Mouse (Mus musculus) lung, embryonic 14.5 days (tissue): Measurements from ENCODE around the gene Itpr2. TPM values are rescaled to one million over a fixed set of nuclear protein-coding genes. Genes with fewer than 3 reads are reported as not detected.
A peak's percentile ranks its signal among the peaks of the same experiment; 100 is the strongest.

Experiments used
- ATAC-seq: fragments of 200-750 bp; cut with Nextera tagmentation; 2 replicates; pipeline ENCODE4 v1.8.0; 2017; ENCODE audit warnings: mild to moderate bottlenecking, moderate TSS enrichment, moderate library complexity; ENCODE audit not compliant: insufficient read depth
- DNase-seq: peaks from one replicate; pipeline ENCODE4 v3.0.0-alpha.2; 2015
- H3K27ac ChIP-seq: fragments of 300-500 bp; sonication (generic); 2 replicates; pipeline ENCODE4 v1.5.1; 2014; ENCODE audit warnings: low read depth, mild to moderate bottlenecking, moderate library complexity
- H3K27me3 ChIP-seq: fragments of 300-500 bp; sonication (generic); 2 replicates; pipeline ENCODE4 v1.6.1; 2014; ENCODE audit warnings: low read length, control low read depth; ENCODE audit not compliant: insufficient read depth
- H3K36me3 ChIP-seq: fragments of 300-500 bp; sonication (generic); 2 replicates; pipeline ENCODE4 v1.6.1; 2014; ENCODE audit warnings: control low read depth; ENCODE audit not compliant: insufficient read depth
- H3K4me1 ChIP-seq: fragments of 300-500 bp; sonication (generic); 2 replicates; pipeline ENCODE4 v1.6.1; 2014; ENCODE audit warnings: antibody characterized with exemption, control low read depth; ENCODE audit not compliant: insufficient read depth
- H3K4me2 ChIP-seq: fragments of 300-500 bp; sonication (generic); 2 replicates; pipeline ENCODE4 v1.6.1; 2014; ENCODE audit warnings: mild to moderate bottlenecking
- H3K4me3 ChIP-seq: fragments of 300-500 bp; sonication (generic); 2 replicates; pipeline ENCODE4 v1.5.1; 2014; ENCODE audit warnings: low read depth, low read length
- H3K9ac ChIP-seq: fragments of 300-500 bp; sonication (generic); 2 replicates; pipeline ENCODE4 v1.6.1; 2014
- H3K9me3 ChIP-seq: fragments of 300-500 bp; sonication (generic); 2 replicates; pipeline ENCODE4 v1.6.1; 2016; ENCODE audit warnings: low read depth, low read length, control low read depth
- CTCF ChIP-seq: IDR thresholded peaks from 2 replicates; pipeline ENCODE4 v1.5.1; 2016; ENCODE audit warnings: antibody characterized with exemption, low read depth
- WGBS: fragments of 180-500 bp; shearing (Covaris S2); extraction: QIAGEN DNeasy Blood & Tissue Kit; methylation state at CpG from one replicate; pipeline ENCODE4 v1.1.7; 2014; 5-methylcytosine and 5-hydroxymethylcytosine counted together
- polyA plus RNA-seq: library from polyadenylated mRNA; unstranded; fragments of >200 nt; fragmentation: Nextera tagmentation; extraction: Ambion mirVana; gene quantifications from 2 replicates; pipeline ENCODE4 v1.2.1, GENCODE M21; 2014

Itpr2 gene
- polyA plus RNA-seq, 1 experiment from 2014 or later, result 13.1 TPM

DNA sequence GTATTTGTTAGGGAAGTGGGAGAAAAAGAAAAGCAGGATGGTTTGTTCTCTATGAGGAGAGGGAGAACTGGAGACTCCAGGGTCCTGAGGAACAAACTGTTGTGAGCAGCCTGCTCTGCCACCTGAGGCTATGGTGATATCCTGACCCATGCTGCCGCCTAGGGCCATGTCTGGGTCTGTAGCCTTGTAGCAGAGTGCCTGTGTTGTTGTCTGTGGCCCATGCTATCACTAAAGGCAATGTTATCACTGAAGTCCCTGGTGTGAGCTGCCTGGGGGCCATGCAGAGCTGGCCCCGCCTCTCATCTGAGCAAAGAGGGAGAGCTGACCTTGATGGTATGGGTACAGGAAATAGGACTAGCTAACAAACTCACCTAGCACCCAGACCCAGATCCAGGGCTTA is 7.9 kb upstream of the Itpr2 start:
- Histone ChIP-seq H3K36me3 (no peaks in the 10 kb centered on the region), H3K27me3 (no peaks in the 10 kb centered on the region), H3K4me2 (no peak overlapping the region), H3K9me3 (no peaks in the 10 kb centered on the region), H3K9ac (no peak overlapping the region), H3K4me1 (peaks cover 8% of the 10 kb centered on the region), H3K4me3 (no peak overlapping the region), H3K27ac (no peak overlapping the region)
- DNase-seq, result no peak
- 85% methylated on average over 2 of the region's 2 CpGs for WGBS
- TF ChIP-seq CTCF, result no peak
- ATAC-seq, result no peak

DNA sequence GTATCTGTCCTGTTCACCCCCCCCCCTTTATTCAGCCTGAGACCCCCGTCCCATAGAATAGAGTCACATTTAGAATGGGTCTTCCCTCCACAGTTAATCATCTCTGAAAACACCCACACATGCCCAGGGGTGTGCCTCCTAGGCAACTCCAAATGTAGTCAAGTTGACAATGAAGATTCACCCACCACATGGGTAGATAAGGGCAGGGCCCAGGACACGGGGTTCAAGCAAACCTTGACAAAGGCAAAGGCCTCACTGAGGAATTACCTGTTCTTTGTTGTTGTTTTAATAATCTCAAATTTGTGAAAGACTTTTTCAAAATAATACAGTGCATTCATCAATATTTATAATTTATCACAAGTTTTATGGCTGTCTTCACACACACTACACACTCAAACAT is 2.4 kb upstream of the Itpr2 start:
- Histone ChIP-seq H3K36me3 (no peaks in the 10 kb centered on the region), H3K9me3 (no peaks in the 10 kb centered on the region), H3K27ac (no peak overlapping the region), H3K4me3 (no peak overlapping the region), H3K9ac (no peak overlapping the region), H3K4me2 (no peak overlapping the region), H3K4me1 (peaks cover 4% of the 10 kb centered on the region; the same call in 1 of the 2 replicates), H3K27me3 (no peaks in the 10 kb centered on the region)
- no peak for TF ChIP-seq CTCF
- DNase-seq, result no peak
- ATAC-seq, result no peak
- WGBS, result 75% methylated on average over 2 of the region's 2 CpGs

DNA sequence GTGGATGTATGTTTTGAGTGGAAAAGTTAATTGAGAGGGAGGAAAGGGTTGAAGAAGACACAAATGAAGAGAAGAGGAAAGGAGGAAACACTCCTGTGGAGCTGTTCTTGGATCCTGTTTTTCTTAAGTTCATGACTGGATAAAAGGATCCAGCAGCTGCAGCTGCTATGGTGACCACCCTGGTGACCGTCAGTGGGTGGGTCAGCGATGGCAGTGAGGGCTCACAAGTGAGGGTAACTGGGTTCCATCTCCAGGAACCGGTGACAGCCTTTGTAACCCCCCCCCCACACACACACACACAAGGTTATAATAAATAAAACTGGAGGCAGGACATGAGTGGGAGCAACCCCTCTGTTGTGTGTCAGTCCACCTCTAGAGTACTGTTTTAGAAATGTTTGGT is 833 bp upstream of the Itpr2 start:
- no peak for TF ChIP-seq CTCF
- H3K4me1 ChIP-seq, result peaks cover 4% of the 10 kb centered on the region; the same call in 1 of the 2 replicates
- peak overlapping the region; percentile 70 for H3K4me3 ChIP-seq
- ATAC-seq (no peak), DNase-seq (no peak)
- H3K27ac ChIP-seq, result no peak overlapping the region
- H3K36me3 ChIP-seq, result no peaks in the 10 kb centered on the region
- no peaks in the 10 kb centered on the region for H3K9me3 ChIP-seq
- peak overlapping the region; percentile 66; the same call in 1 of the 2 replicates for H3K9ac ChIP-seq
- H3K27me3 ChIP-seq, result no peaks in the 10 kb centered on the region
- WGBS, result 36% methylated on average over 3 of the region's 3 CpGs
- H3K4me2 ChIP-seq, result peak overlapping the region; percentile 96

DNA sequence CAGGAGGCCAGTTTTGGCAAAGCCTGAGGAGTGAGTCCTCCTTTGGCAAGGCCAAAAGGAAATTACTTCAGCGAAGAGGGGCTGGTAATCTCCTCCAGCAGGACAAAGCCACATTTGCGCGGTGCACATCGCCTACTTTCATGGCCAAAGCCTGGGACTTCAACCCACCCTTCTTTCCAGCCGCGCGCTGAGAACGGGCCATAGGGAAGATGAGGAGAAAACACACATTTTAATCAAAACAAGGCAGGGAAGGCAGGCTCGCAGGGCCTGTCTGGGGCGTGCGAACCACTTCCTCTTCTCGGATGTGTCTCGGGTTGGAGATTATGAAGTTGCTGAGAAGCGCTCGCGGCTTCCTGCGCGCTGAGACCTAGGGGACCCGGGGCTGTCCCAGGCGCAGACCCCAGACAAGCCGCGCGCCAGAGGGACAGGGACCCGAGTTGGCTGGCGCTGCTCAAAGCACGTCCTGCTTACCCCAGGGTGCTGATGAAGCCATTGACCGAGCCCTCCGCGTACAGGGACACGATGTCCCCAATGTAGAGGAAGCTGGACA is 632 bp downstream of the Itpr2 start:
- Histone ChIP-seq H3K4me2 (peak overlapping the region; percentile 96), H3K9ac (peak overlapping the region; percentile 66), H3K27ac (peak overlapping the region; percentile 51), H3K27me3 (no peaks in the 10 kb centered on the region), H3K4me1 (peaks cover 4% of the 10 kb centered on the region; the same call in 1 of the 2 replicates), H3K4me3 (peak overlapping the region; percentile 70), H3K9me3 (no peaks in the 10 kb centered on the region), H3K36me3 (no peaks in the 10 kb centered on the region)
- TF ChIP-seq CTCF, result no peak
- ATAC-seq (peak; percentile 56), DNase-seq (peak; percentile 71)
- 1% methylated on average over 30 of the region's 30 CpGs for WGBS

DNA sequence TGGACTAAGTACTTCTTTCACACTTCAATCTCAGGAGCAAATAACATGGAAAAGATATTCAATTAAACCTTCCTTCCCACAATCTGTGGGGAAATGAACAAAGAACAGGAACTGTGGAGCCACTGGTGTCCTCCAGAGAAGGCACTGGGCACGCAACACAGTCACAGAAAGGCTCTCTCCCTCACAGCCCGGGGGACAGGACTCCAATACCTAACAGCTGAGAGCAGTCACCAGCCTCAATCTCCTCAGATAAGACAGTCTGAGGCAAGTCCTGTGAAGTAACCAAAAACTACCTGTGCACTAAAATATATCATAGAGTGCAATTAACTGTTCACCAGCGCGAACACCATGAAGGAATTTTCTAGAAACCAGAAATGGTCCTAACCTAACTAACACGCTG is 1.3 kb downstream of the Itpr2 start:
- H3K4me2 ChIP-seq, result peak overlapping the region; percentile 96
- no peak overlapping the region; the same call in 1 of the 2 replicates for H3K27ac ChIP-seq
- no peak for ATAC-seq
- H3K4me1 ChIP-seq, result peaks cover 4% of the 10 kb centered on the region; the same call in 1 of the 2 replicates
- no peak for TF ChIP-seq CTCF
- 62% methylated on average over 5 of the region's 5 CpGs for WGBS
- H3K9me3 ChIP-seq, result no peaks in the 10 kb centered on the region
- no peak for DNase-seq
- H3K4me3 ChIP-seq, result peak overlapping the region; percentile 70
- no peak overlapping the region for H3K9ac ChIP-seq
- H3K36me3 ChIP-seq, result no peaks in the 10 kb centered on the region
- no peaks in the 10 kb centered on the region for H3K27me3 ChIP-seq

DNA sequence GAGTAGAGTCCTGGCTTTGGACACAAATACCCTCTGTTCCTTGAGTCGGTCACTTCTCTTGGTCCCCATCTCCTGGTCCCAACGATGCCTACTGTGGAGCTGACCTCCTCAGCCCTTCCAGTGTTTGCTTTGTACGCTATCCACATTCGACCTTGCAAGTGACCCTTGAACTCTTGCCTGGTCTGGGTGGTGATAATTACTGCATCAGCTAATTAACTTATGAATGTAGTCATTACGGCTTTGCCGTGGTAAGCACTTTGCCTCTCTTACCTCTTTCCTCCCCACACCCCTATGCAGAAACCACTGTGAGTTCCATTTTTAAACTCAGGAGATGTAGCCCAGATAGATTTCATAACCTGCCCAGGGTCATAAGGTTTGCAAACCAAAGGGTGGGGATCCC is 1.8 kb downstream of the Itpr2 start:
- H3K4me1 ChIP-seq, result peaks cover 4% of the 10 kb centered on the region; the same call in 1 of the 2 replicates
- H3K27me3 ChIP-seq, result no peaks in the 10 kb centered on the region
- no peak for DNase-seq
- no peaks in the 10 kb centered on the region for H3K36me3 ChIP-seq
- no peak overlapping the region for H3K27ac ChIP-seq
- no peaks in the 10 kb centered on the region for H3K9me3 ChIP-seq
- no peak overlapping the region for H3K4me3 ChIP-seq
- ATAC-seq, result no peak
- 65% methylated on average over 6 of the region's 6 CpGs for WGBS
- no peak for TF ChIP-seq CTCF
- H3K4me2 ChIP-seq, result peak overlapping the region; percentile 96; the same call in 1 of the 2 replicates
- H3K9ac ChIP-seq, result no peak overlapping the region

DNA sequence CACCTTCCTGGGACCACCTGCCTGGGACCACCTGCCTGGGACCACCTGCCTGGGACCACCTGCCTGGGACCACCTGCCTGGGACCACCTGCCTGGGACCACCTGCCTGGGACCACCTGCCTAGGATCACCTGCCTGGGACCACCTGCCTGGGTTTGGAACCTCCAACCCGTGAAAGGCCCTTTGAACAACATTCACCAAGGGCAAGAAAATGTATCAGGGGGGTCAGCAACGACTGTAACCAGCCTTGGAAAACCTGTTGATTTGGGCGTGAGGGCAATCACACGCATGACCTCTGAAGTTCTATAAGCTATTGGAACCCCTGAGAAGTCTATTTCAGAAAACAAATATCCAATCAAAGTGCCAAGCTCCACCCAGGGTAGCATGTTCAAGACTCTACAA is 2.5 kb downstream of the Itpr2 start:
- H3K36me3 ChIP-seq, result no peaks in the 10 kb centered on the region
- WGBS, result 78% methylated on average over 4 of the region's 4 CpGs
- H3K4me3 ChIP-seq, result no peak overlapping the region
- DNase-seq (no peak), ATAC-seq (no peak)
- TF ChIP-seq CTCF, result no peak
- no peak overlapping the region for H3K4me2 ChIP-seq
- no peak overlapping the region for H3K27ac ChIP-seq
- H3K9ac ChIP-seq, result no peak overlapping the region
- H3K4me1 ChIP-seq, result peaks cover 4% of the 10 kb centered on the region; the same call in 1 of the 2 replicates
- no peaks in the 10 kb centered on the region for H3K27me3 ChIP-seq
- H3K9me3 ChIP-seq, result no peaks in the 10 kb centered on the region
